Mouse (Mus musculus): ENCODE measurements around the gene Magel2. TPM values are rescaled to one million over a fixed set of nuclear protein-coding genes. Genes with fewer than 3 reads are reported as not detected.

Gene Magel2
- 1.5 TPM for polyA plus RNA-seq (2015; fragmentation: Illumina TruSeq; extraction: RNeasy Lipid Tissue Mini Kit (QIAGEN cat#74804); ENCODE audit: low read depth, low replicate concordance)

DNA sequence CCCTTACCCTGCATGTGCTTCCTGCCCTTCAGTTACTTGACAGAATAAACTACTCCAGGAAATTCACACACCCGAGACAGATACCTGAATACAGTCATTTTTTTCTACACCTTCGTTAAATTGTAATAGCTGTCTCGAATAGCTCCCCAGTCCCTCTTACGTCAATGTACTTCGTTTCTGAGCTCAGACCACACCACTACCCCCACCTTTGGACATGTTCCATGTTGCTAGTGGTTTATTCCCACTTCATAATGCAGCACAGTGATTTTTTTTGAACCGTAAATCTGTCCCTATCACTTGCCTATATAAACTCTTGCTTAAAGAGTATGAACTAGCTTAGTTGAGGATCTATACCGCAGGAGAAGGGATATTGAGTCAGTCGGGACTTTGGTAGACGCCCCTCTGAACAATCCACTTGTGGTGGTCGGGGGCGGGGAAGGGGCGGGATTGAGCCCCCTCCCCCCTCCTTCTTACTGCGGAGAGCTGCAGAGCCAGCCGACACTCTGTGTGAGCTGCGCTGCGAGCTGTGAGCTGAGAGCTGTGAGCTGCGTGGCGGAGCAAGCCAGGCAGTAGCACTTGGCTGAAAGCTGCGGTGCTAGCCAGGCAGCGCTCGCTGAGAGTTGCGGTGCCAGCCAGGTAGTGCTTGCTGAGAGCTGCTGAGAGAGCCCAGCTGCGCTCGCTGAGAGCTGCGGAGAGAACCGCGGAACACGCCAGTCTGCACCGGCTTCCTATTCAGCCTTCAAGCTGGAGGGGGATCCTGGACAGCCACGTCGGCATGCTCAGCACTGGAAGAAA lies at the start of gene Magel2:
TSS of gene Magel2 (plus strand) at position 501 of the 795 bp plus-strand sequence.

DNA sequence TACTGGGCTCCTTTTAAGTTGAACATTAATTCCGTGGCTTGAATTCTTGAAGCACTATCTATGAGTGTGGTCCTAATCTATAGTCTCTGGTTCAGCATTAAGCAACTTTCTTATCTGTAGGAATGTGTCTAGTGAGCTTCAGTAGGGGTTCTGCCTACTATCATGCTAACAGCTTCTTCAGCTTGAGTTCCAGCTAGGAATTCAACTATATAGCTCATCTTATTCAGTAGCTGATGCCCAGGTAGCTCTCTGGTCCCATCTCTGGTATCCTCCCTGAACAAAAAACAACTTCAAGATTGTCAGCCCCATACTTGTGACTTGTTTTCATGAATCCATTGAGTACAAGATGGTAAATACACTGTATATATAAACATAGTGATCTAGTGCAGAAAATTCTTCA lies 30.5 kb upstream of the Magel2 start, which contains the start of gene Ndn:
TSS of gene Ndn (plus strand) at position 301 of the 400 bp plus-strand sequence.

DNA sequence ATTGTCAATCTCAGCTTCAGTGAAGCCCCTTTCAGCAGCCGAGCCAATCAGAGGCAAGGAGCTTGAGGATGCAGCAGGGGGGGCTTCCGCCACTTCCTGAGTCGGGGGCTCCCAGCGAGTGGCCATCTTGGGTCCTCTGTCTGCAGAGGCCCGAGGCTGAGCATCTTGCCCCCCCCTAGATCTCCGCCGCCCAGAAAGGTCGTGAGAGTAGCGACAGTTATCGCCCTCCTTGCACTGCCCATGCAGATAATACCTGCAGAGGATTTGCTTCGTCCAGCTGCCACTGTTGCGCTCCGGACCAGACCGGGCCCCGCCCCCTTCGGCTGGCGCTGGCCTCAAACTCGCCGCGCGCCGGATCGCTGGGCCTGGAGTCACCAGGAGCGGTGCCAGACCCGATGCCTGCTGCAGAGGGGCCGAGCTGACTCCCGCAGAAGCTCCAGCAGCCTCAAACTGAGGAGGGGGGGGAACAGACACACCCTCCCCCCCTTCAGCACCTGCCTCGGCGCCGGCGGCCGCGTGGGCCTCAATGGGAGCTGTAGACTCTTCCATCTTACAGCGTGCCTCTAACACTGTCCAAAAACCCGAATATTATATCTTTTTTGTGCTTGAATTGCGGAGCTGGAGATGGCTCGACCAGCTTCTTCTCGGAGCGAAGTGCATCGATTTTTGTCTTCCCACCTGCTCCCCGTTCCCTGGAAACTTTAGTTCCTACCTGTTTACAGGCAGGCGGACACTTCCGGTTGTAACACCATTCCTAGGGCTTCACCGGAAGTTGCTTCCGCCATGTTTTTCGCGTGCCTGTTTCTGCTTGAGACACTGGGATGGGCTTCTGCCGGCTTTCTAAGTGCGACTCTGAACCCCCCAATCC lies 42.9 kb downstream of the Magel2 start, which contains the start of gene Mkrn3:
TSS of gene Mkrn3 (minus strand) at position 647 of the 868 bp plus-strand sequence.

Other genes starting within 250 kb of the Magel2 start
- 163 TPM for gene Ndn, start 30.4 kb upstream of the Magel2 start, polyA plus RNA-seq (2015; fragmentation: Illumina TruSeq; extraction: RNeasy Lipid Tissue Mini Kit (QIAGEN cat#74804); ENCODE audit: low read depth, low replicate concordance)
- gene Mkrn3, start 43.1 kb downstream of the Magel2 start, polyA plus RNA-seq (2015; fragmentation: Illumina TruSeq; extraction: RNeasy Lipid Tissue Mini Kit (QIAGEN cat#74804); ENCODE audit: low read depth, low replicate concordance) = 1.6 TPM
- gene Peg12, start 87.5 kb downstream of the Magel2 start, polyA plus RNA-seq (2015; fragmentation: Illumina TruSeq; extraction: RNeasy Lipid Tissue Mini Kit (QIAGEN cat#74804); ENCODE audit: low read depth, low replicate concordance) = 0.16 TPM